Mouse (Mus musculus) megakaryocyte, embryonic 14.5 days (primary cell): ENCODE results near the gene Trp53i13. TPM values are rescaled to one million over a fixed set of nuclear protein-coding genes. Genes with fewer than 3 reads are reported as not detected.

Experiments
- H3K27me3 ChIP-seq: replicated peaks from 2 replicates; pipeline ENCODE3; 2012; ENCODE audit warnings: inconsistent platforms
- H3K36me3 ChIP-seq: replicated peaks from 2 replicates; pipeline ENCODE3; 2012; ENCODE audit warnings: low read length, inconsistent platforms, mixed read lengths
- H3K4me1 ChIP-seq: 2 replicates; pipeline ENCODE4 v1.6.1; 2012; ENCODE audit warnings: inconsistent platforms
- H3K4me3 ChIP-seq: replicated peaks from 2 replicates; pipeline ENCODE3; 2012; ENCODE audit warnings: moderate library complexity, mild to moderate bottlenecking, inconsistent platforms
- H3K9me3 ChIP-seq: 2 replicates; pipeline ENCODE4 v1.6.1; 2012; ENCODE audit warnings: inconsistent platforms
- FLI1 ChIP-seq: IDR thresholded peaks from 2 replicates; pipeline ENCODE4 v1.6.1; 2012; ENCODE audit warnings: low read length, inconsistent platforms, mixed read lengths
- GATA1 ChIP-seq: IDR thresholded peaks from 3 replicates; pipeline ENCODE4 v1.6.1; 2012; ENCODE audit warnings: mixed read lengths, low read length, inconsistent platforms, borderline replicate concordance
- polyA plus RNA-seq: library from polyadenylated mRNA; stranded (reverse); fragments of >175 nt; gene quantifications from 2 replicates; pipeline ENCODE4 v1.2.3, GENCODE M21; 2012; ENCODE audit warnings: low replicate concordance; ENCODE audit not compliant: insufficient read depth

Trp53i13 gene
- polyA plus RNA-seq, 1 experiment = 22.3 TPM

DNA sequence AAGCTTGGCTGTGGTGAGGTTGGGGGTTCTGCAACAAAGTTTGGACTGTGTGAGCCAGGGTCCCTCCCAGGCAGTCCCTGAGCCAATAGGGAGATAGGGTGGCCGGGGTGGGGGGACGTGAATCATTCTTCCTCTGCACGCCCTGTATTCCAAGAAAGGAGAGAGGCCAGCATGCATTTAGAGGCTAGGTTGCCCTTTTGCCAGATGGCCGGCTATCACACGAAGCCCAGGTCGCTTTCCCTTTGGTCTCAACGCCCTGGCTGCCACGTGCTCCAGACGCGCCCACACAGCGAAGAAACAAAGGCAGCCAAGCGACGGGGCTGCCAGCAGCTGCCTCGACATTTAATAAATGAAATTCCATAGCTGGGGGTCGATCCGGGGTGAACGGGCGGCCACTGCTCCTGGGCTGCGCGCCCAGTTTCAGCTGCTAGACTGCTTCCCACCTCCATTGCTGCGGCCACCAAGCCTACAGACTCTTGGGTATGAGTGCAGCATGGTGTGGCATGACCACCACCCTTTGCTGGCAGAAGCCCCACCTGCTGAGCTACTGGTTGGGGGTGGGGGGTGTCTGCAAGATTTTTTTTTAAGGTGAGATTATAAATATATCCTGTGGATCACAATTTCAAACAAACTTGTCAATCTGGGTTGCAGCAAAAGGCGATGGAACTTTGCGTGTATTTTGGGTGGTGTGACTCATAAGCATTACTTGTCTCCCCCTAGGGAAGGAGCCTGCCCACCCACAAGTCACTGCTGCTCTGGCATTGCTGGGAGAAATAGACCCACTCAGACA lies 24.1 kb downstream of the Trp53i13 start:
- TF ChIP-seq FLI1 (no peak), GATA1 (no peak)
- Histone ChIP-seq H3K9me3 (no peaks in the 10 kb centered on the region), H3K4me1 (peaks cover 85% of the 10 kb centered on the region), H3K36me3 (peaks cover 5% of the 10 kb centered on the region), H3K4me3 (peak overlapping the region; percentile 99), H3K27me3 (peaks cover 28% of the 10 kb centered on the region)

DNA sequence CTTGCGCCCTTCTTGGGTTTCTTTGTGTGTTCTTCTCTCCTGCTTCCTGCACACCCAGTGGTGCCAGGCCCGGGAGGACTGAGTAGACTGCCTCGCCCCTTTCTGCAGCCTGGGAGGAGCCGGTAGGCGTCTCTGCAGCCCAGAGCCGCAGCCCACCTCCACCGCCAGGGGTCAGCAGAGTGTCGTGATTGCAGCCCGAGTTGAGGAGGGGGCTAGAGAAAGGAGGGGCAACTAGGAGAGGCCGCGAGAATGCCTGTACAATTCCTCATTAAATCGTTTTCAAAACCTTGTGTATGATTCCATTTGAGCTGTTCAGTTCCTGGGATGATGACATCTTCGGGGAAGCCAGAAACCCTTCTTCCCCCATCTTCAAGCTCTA lies 24.7 kb downstream of the Trp53i13 start:
- H3K27me3 ChIP-seq = peaks cover 29% of the 10 kb centered on the region

DNA sequence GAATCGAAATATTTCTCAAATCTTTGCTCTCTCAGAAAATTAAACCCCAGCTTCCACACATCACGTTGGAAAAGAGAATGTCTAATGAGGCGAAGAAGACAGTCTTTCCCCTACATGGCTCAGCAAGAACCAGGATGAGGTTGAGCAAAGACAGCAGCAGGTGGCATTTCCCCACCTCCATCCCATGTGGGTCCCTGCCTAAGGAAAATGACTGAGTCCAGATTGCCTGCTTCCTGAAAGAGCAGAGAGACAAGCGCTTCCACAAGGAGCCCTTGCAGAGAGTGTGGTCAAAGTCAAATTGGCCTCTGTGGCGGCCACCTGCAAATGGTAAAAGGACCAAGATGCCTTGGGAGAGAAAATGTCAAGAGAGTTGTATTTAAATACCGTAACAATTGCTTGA lies 25.3 kb downstream of the Trp53i13 start:
- TF ChIP-seq FLI1 = no peak
- TF ChIP-seq GATA1 = no peak
- Histone ChIP-seq H3K4me1 (peaks cover 74% of the 10 kb centered on the region), H3K4me3 (peak overlapping the region; percentile 99), H3K9me3 (no peaks in the 10 kb centered on the region), H3K36me3 (no peaks in the 10 kb centered on the region), H3K27me3 (peaks cover 35% of the 10 kb centered on the region)

More for the DNA sequence above, 24.7 kb downstream of the Trp53i13 start:
- peaks cover 81% of the 10 kb centered on the region for H3K4me1 ChIP-seq
- no peaks in the 10 kb centered on the region for H3K9me3 ChIP-seq
- peak overlapping the region; percentile 99 for H3K4me3 ChIP-seq
- peaks cover 5% of the 10 kb centered on the region for H3K36me3 ChIP-seq
- no peak for TF ChIP-seq GATA1
- no peak for TF ChIP-seq FLI1

DNA sequence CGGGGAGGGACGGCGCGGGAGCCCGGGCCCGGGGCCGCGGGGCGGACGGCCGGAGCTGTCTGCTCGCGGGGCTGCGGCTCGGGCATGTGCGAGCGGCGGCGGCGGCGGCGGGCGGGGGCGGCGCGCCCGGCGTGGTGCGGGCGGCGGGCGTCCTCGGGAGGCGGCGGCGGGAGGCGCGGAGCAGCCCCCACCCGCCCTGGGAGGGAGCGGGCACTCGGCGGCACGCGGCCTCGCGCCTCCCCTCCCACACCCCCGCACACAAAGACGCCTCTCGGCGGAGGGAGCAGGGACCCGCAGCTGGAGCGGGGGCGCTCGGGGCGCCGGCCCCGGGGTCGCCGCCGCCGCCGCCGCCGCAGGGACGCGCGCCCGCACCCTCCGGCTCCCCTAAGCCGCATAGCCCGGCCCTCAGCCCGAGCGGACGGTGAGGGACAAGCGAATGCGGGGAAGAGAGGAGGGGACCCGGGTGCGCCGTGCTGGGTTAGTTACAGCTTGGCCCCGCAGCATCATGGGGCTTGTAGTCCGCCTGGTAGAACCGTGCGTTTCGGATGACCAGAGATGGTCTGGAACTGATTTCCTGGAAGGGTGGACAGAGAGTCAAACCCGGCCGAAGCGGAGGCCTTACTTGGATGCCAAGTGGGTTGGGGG lies 26.1 kb downstream of the Trp53i13 start, which contains the start of gene Ankrd13b:
Ankrd13b (minus strand) TSS at position 88 of the 645 bp plus-strand sequence.
- Histone ChIP-seq H3K4me1 (peaks cover 67% of the 10 kb centered on the region), H3K9me3 (no peaks in the 10 kb centered on the region), H3K27me3 (peaks cover 37% of the 10 kb centered on the region), H3K4me3 (peak within 1 kb of the TSS; percentile 99), H3K36me3 (no peaks in the 10 kb centered on the region)
- TF ChIP-seq GATA1 (no peak), FLI1 (no peak)

DNA sequence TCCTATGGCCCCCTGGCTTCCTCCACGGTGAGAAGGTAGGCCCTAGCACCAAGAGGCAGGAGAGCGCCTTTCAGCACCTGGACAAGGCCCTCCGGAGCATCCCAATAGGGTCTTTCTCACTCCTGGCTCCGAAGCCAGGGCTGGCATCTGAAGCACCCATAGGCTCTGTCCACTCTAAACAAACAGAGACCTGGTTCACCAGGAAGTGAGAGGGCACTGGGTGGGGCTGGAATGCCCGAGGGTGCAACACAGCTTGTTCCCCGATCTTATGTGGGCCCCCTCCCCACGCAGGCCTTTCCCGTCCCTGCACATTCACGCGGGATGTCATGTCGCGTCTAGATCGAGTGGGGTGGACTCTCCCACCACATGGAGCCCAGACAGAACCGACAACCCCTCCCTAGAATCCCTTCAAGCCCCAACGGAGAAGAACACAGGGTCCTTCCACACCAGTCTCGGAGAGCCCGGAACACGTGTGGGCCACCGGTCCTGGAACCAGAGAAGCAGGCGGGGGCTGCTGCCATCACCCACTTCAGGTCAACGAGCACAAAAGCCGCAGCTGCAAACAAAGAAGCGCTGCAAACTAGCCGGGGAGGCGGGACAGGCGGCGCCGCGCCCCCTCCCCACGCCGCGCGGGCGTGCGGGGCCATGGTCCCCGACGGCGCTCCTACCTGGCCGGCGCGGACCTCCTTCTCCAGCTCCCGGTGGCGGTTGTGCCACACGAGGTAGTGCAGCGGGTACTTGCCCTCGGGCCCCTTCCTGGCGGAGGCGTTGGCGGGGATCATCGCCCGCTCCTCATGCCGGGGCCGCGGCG lies 26.8 kb downstream of the Trp53i13 start:
- H3K4me1 ChIP-seq = peaks cover 62% of the 10 kb centered on the region
- TF ChIP-seq FLI1 = no peak
- no peak for TF ChIP-seq GATA1

DNA sequence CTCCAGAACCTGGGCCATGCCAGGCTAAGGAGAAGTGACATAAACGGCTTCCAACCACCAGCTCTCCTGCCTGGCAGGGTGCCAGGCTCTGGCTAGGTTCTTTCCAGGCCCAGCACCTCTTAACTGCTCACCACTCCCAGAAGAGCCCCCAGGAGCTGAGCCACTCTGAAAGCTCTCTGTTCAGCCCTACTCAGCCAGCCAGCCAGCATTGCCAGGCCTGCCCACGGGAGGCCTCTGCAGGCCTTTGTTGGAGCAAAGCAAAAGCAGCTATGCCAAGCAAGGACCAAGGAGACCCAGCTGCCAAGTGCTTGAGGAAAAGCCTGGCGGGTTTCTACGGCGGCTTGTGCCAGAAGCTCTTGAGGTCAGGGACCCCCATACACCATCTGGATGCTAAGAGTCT lies 29.0 kb downstream of the Trp53i13 start:
- Histone ChIP-seq H3K36me3 (no peaks in the 10 kb centered on the region), H3K27me3 (peaks cover 50% of the 10 kb centered on the region), H3K4me3 (no peak overlapping the region), H3K9me3 (no peaks in the 10 kb centered on the region), H3K4me1 (peaks cover 61% of the 10 kb centered on the region)
- no peak for TF ChIP-seq FLI1

More for the DNA sequence above, 26.8 kb downstream of the Trp53i13 start:
- Histone ChIP-seq H3K4me3 (peak overlapping the region; percentile 94), H3K9me3 (no peaks in the 10 kb centered on the region), H3K27me3 (peaks cover 37% of the 10 kb centered on the region), H3K36me3 (no peaks in the 10 kb centered on the region)

DNA sequence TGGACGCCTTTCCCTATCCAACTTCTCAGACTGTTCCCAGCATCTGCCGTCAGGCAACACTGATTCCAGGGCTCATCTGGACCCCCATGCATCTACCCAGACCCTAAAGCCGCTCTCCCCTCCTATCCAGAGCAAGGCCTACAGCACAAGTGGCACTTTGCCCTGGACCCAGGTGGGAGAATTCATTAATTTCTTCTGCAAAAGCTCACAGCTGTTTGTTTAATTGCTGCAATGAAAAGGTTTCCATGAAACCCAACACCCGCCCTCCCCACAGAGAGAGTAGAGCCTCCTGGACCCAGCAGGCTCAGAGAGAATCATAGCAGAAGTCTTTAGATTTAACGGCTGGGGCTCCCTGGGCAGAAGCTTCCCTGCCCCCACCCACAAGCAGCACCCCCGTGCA lies 30.6 kb downstream of the Trp53i13 start:
- Histone ChIP-seq H3K27me3 (peaks cover 58% of the 10 kb centered on the region), H3K9me3 (no peaks in the 10 kb centered on the region), H3K36me3 (no peaks in the 10 kb centered on the region), H3K4me3 (no peak overlapping the region), H3K4me1 (peaks cover 50% of the 10 kb centered on the region)
- TF ChIP-seq GATA1 (no peak), FLI1 (no peak)

DNA sequence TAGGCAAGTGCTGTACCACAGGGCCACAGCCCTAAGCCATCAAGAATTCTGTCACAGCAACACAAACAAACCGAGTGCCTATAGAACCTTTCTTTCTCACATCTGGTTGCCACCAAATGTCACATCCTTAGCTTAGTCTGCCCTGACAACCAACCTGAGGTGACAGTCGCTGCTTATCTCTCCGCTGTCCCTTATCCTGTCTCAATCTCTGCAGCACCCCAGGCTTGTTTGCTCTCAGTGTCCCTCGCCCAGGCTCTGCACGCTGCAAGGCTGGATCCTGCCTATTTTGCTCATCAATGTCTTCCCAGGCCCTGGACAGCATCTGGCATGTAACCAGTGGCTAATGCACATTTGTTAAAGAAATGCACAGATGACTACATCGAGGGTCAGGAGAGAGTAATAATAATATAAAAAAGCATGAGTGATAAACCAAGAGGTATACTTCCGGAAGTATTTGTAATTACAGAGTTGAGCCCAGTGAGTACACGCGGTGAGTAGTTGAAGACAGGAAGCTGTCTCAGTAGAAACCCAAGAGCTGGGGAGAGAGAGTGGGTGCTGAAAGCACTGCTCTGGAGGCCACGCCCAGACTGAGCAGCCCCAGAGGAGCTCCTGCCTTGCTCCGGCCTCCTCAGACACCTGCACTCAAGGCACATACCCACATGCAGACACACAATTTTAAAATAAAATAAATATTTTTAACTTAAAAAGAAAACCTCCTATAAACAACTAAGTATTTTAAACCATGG lies 32.1 kb downstream of the Trp53i13 start:
- peaks cover 50% of the 10 kb centered on the region for H3K27me3 ChIP-seq
- no peak for TF ChIP-seq FLI1
- no peak for TF ChIP-seq GATA1
- peaks cover 37% of the 10 kb centered on the region for H3K4me1 ChIP-seq
- H3K9me3 ChIP-seq = no peaks in the 10 kb centered on the region
- H3K36me3 ChIP-seq = no peaks in the 10 kb centered on the region
- no peak overlapping the region for H3K4me3 ChIP-seq

DNA sequence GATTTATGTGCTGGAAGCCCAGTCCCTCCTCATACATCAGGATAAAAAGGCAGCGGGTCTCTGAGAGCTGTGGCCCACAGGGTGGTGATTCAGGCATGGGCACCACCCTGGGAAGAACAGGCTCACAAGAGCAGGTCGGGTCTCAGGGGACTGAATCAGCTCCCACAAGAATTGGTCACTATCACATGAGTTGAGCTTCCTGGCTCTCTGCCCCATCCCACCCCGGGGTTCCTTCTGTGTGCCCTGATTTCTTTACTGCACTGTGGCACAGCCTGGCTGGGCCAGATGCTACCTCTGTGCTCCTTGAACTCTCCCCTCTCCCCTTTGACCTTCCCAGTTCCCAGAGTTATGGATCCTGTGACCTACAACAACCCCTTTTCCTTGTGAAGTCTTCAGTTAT lies 32.7 kb downstream of the Trp53i13 start:
- Histone ChIP-seq H3K27me3 (peaks cover 46% of the 10 kb centered on the region), H3K36me3 (no peaks in the 10 kb centered on the region), H3K4me1 (peaks cover 30% of the 10 kb centered on the region), H3K9me3 (no peaks in the 10 kb centered on the region), H3K4me3 (no peak overlapping the region)
- TF ChIP-seq FLI1 (no peak), GATA1 (no peak)
